Mouse (Mus musculus): ENCODE measurements around the gene Ctnna3. TPM values are rescaled to one million over a fixed set of nuclear protein-coding genes. Genes with fewer than 3 reads are reported as not detected.

Ctnna3 gene
- polyA plus RNA-seq, 1 experiment from 2014 or later: not detected

GRCm38 (mm10) chr10:64020347-64020746 is 590.4 kb downstream of the Ctnna3 start:
- Histone ChIP-seq H3K9me3 (ENCODE audit: low read length) (no peaks in the 10 kb centered on the region), H3K4me2 (ENCODE audit: low read depth, low read length) (no peak overlapping the region), H3K4me3 (ENCODE audit: low read depth, low read length) (no peak overlapping the region), H3K27me3 (ENCODE audit: insufficient read depth, low read length) (no peaks in the 10 kb centered on the region), H3K36me3 (replicated peaks; ENCODE audit: insufficient read depth, low read length) (no peaks in the 10 kb centered on the region), H3K9ac (replicated peaks) (no peak overlapping the region), H3K4me1 (ENCODE audit: insufficient read depth) (no peaks in the 10 kb centered on the region), H3K27ac (ENCODE audit: low read depth) (no peak overlapping the region)
- TF ChIP-seq EP300 (IDR thresholded peaks at IDR 0.05; ENCODE audit: low read depth): no peak
- TF ChIP-seq CTCF (IDR thresholded peaks at IDR 0.05; ENCODE audit: low read depth): no peak
- ATAC-seq (no peak), DNase-seq (no peak)
- 80% methylated on average over 1 of the region's 1 CpGs for WGBS (ENCODE audit: insufficient replicate concordance)

GRCm38 (mm10) chr10:64023340-64023739 is 593.4 kb downstream of the Ctnna3 start:
- Histone ChIP-seq H3K4me3 (ENCODE audit: low read depth, low read length) (no peak overlapping the region), H3K9me3 (ENCODE audit: low read length) (no peaks in the 10 kb centered on the region), H3K36me3 (replicated peaks; ENCODE audit: insufficient read depth, low read length) (no peaks in the 10 kb centered on the region), H3K4me2 (ENCODE audit: low read depth, low read length) (no peak overlapping the region), H3K9ac (replicated peaks) (no peak overlapping the region), H3K27ac (ENCODE audit: low read depth) (no peak overlapping the region), H3K4me1 (ENCODE audit: insufficient read depth) (no peaks in the 10 kb centered on the region), H3K27me3 (ENCODE audit: insufficient read depth, low read length) (no peaks in the 10 kb centered on the region)
- ATAC-seq (no peak), DNase-seq (no peak)
- 73% methylated on average over 6 of the region's 6 CpGs for WGBS (ENCODE audit: insufficient replicate concordance)
- TF ChIP-seq CTCF (IDR thresholded peaks at IDR 0.05; ENCODE audit: low read depth) (no peak), EP300 (IDR thresholded peaks at IDR 0.05; ENCODE audit: low read depth) (no peak)

GRCm38 (mm10) chr10:64030901-64031300 is 601.0 kb downstream of the Ctnna3 start:
- Histone ChIP-seq H3K36me3 (replicated peaks; ENCODE audit: insufficient read depth, low read length) (no peaks in the 10 kb centered on the region), H3K9ac (replicated peaks) (no peak overlapping the region), H3K4me2 (ENCODE audit: low read depth, low read length) (no peak overlapping the region), H3K4me3 (ENCODE audit: low read depth, low read length) (no peak overlapping the region), H3K27ac (ENCODE audit: low read depth) (no peak overlapping the region), H3K9me3 (ENCODE audit: low read length) (no peaks in the 10 kb centered on the region), H3K27me3 (ENCODE audit: insufficient read depth, low read length) (no peaks in the 10 kb centered on the region), H3K4me1 (ENCODE audit: insufficient read depth) (no peaks in the 10 kb centered on the region)
- ATAC-seq (no peak), DNase-seq (no peak)
- no peak for TF ChIP-seq CTCF (IDR thresholded peaks at IDR 0.05; ENCODE audit: low read depth)
- no peak for TF ChIP-seq EP300 (IDR thresholded peaks at IDR 0.05; ENCODE audit: low read depth)

GRCm38 (mm10) chr10:64039760-64040535 is 610.0 kb downstream of the Ctnna3 start:
- no peak overlapping the region for H3K4me3 ChIP-seq (ENCODE audit: low read depth, low read length)
- no peaks in the 10 kb centered on the region for H3K9me3 ChIP-seq (ENCODE audit: low read length)
- H3K4me2 ChIP-seq (ENCODE audit: low read depth, low read length): no peak overlapping the region
- ATAC-seq (no peak), DNase-seq (no peak)
- WGBS (ENCODE audit: insufficient replicate concordance): 74% methylated on average over 17 of the region's 17 CpGs
- H3K9ac ChIP-seq (replicated peaks): no peak overlapping the region
- H3K27me3 ChIP-seq (ENCODE audit: insufficient read depth, low read length): no peaks in the 10 kb centered on the region
- no peaks in the 10 kb centered on the region for H3K4me1 ChIP-seq (ENCODE audit: insufficient read depth)
- no peak for TF ChIP-seq CTCF (IDR thresholded peaks at IDR 0.05; ENCODE audit: low read depth)
- no peak for TF ChIP-seq EP300 (IDR thresholded peaks at IDR 0.05; ENCODE audit: low read depth)
- H3K27ac ChIP-seq (ENCODE audit: low read depth): no peak overlapping the region
- H3K36me3 ChIP-seq (replicated peaks; ENCODE audit: insufficient read depth, low read length): no peaks in the 10 kb centered on the region

GRCm38 (mm10) chr10:64041218-64041617 is 611.3 kb downstream of the Ctnna3 start:
- Histone ChIP-seq H3K4me1 (ENCODE audit: insufficient read depth) (no peaks in the 10 kb centered on the region), H3K9me3 (ENCODE audit: low read length) (no peaks in the 10 kb centered on the region), H3K4me3 (ENCODE audit: low read depth, low read length) (no peak overlapping the region), H3K4me2 (ENCODE audit: low read depth, low read length) (no peak overlapping the region), H3K9ac (replicated peaks) (no peak overlapping the region), H3K36me3 (replicated peaks; ENCODE audit: insufficient read depth, low read length) (no peaks in the 10 kb centered on the region), H3K27me3 (ENCODE audit: insufficient read depth, low read length) (no peaks in the 10 kb centered on the region), H3K27ac (ENCODE audit: low read depth) (no peak overlapping the region)
- 80% methylated on average over 7 of the region's 7 CpGs for WGBS (ENCODE audit: insufficient replicate concordance)
- DNase-seq (no peak), ATAC-seq (no peak)
- no peak for TF ChIP-seq CTCF (IDR thresholded peaks at IDR 0.05; ENCODE audit: low read depth)
- no peak for TF ChIP-seq EP300 (IDR thresholded peaks at IDR 0.05; ENCODE audit: low read depth)

- Histone ChIP-seq H3K9ac (replicated peaks) (no peak overlapping the region), H3K36me3 (replicated peaks; ENCODE audit: insufficient read depth, low read length) (no peaks in the 10 kb centered on the region), H3K4me3 (ENCODE audit: low read depth, low read length) (no peak overlapping the region), H3K27me3 (ENCODE audit: insufficient read depth, low read length) (no peaks in the 10 kb centered on the region), H3K4me2 (ENCODE audit: low read depth, low read length) (no peak overlapping the region), H3K27ac (ENCODE audit: low read depth) (no peak overlapping the region), H3K9me3 (ENCODE audit: low read length) (no peaks in the 10 kb centered on the region), H3K4me1 (ENCODE audit: insufficient read depth) (no peaks in the 10 kb centered on the region)
- TF ChIP-seq CTCF (IDR thresholded peaks at IDR 0.05; ENCODE audit: low read depth) (no peak), EP300 (IDR thresholded peaks at IDR 0.05; ENCODE audit: low read depth) (no peak)
- ATAC-seq (no peak), DNase-seq (no peak)
- 75% methylated on average over 11 of the region's 11 CpGs for WGBS (ENCODE audit: insufficient replicate concordance)
These were observed 612.0 kb downstream of the Ctnna3 start for GRCm38 (mm10) chr10:64041892-64042291.

All from liver, postnatal 0 days (tissue).